Mouse (Mus musculus) neural tube, embryonic 11.5 days (tissue): ENCODE measurements around the gene Gm14597. TPM values are rescaled to one million over a fixed set of nuclear protein-coding genes. Genes with fewer than 3 reads are reported as not detected.
"Not testable (repeated sequence)": the region's sequence is repeated elsewhere in the genome, so short reads cannot be mapped to it uniquely, and the experiment has no call there.

Experiments
- ATAC-seq: fragments of 200-750 bp; cut with Nextera tagmentation; 2 replicates; pipeline ENCODE4 v1.8.0; 2017; ENCODE audit warnings: moderate number of reproducible peaks, mild to moderate bottlenecking, moderate TSS enrichment, moderate library complexity; ENCODE audit not compliant: insufficient read depth, low FRiP score, low TSS enrichment
- DNase-seq: peaks from one replicate; pipeline ENCODE4 v3.0.0-alpha.2; 2015; ENCODE audit warnings: low spot score
- H3K27ac ChIP-seq: fragments of 300-500 bp; sonication (generic); 2 replicates; pipeline ENCODE4 v1.5.1; 2014; ENCODE audit warnings: low read depth, mild to moderate bottlenecking, low read length
- H3K27me3 ChIP-seq: fragments of 300-500 bp; sonication (generic); 2 replicates; pipeline ENCODE4 v1.6.1; 2014; ENCODE audit warnings: mild to moderate bottlenecking, low read length, mixed read lengths; ENCODE audit not compliant: control insufficient read depth, insufficient read depth
- H3K36me3 ChIP-seq: fragments of 300-500 bp; sonication (generic); 2 replicates; pipeline ENCODE4 v1.6.1; 2014; ENCODE audit warnings: mild to moderate bottlenecking, low read length, moderate library complexity, mixed read lengths; ENCODE audit not compliant: control insufficient read depth, insufficient read depth
- H3K4me1 ChIP-seq: fragments of 300-500 bp; sonication (generic); 2 replicates; pipeline ENCODE4 v1.6.1; 2014; ENCODE audit warnings: low read length, mixed read lengths; ENCODE audit not compliant: control insufficient read depth, insufficient read depth
- H3K4me2 ChIP-seq: fragments of 300-500 bp; sonication (generic); 2 replicates; pipeline ENCODE4 v1.6.1; 2014; ENCODE audit warnings: low read depth, mild to moderate bottlenecking, moderate library complexity
- H3K4me3 ChIP-seq: fragments of 300-500 bp; sonication (generic); 2 replicates; pipeline ENCODE4 v1.5.1; 2014; ENCODE audit warnings: low read depth, low read length
- H3K9ac ChIP-seq: fragments of 300-500 bp; sonication (generic); 2 replicates; pipeline ENCODE4 v1.6.1; 2014; ENCODE audit warnings: mild to moderate bottlenecking, low read length
- H3K9me3 ChIP-seq: fragments of 300-500 bp; sonication (generic); 2 replicates; pipeline ENCODE4 v1.6.1; 2016; ENCODE audit warnings: low read length; ENCODE audit not compliant: control insufficient read depth
- WGBS: fragments of 180-500 bp; shearing (Covaris S2); extraction: QIAGEN DNeasy Blood & Tissue Kit; methylation state at CpG from one replicate; pipeline ENCODE4 v1.1.7; 2014; 5-methylcytosine and 5-hydroxymethylcytosine counted together
- polyA plus RNA-seq: library from polyadenylated mRNA; unstranded; fragments of >200 nt; fragmentation: Nextera tagmentation; extraction: Ambion mirVana; gene quantifications from 2 replicates; pipeline ENCODE4 v1.2.1, GENCODE M21; 2014

Gene Gm14597
- polyA plus RNA-seq, 1 experiment from 2014 or later, result not detected

GRCm38 (mm10) chrX:53608122-53608813 lies 511 bp downstream of the Gm14597 start:
- WGBS, result 25% methylated on average over 16 of the region's 18 CpGs
- no peaks in the 10 kb centered on the region for H3K4me1 ChIP-seq
- no peak overlapping the region for H3K27ac ChIP-seq
- no peaks in the 10 kb centered on the region for H3K27me3 ChIP-seq
- H3K4me2 ChIP-seq, result peak overlapping the region; percentile 45
- ATAC-seq (peak; percentile 70), DNase-seq (peak; percentile 12)
- H3K9ac ChIP-seq, result peak overlapping the region; percentile 52
- H3K9me3 ChIP-seq, result no peaks in the 10 kb centered on the region
- peak overlapping the region; percentile 36 for H3K4me3 ChIP-seq
- H3K36me3 ChIP-seq, result no peaks in the 10 kb centered on the region

- Histone ChIP-seq H3K9me3 (no peaks in the 10 kb centered on the region), H3K27ac (no peak within 1 kb of the TSS)
These were observed 1.3 kb downstream of the Gm14597 start, which contains the start of gene Rtl8c for GRCm38 (mm10) chrX:53607242-53608121. Rtl8c (plus strand) TSS chrX:53608032.

GRCm38 (mm10) chrX:53606176-53606575 lies 2.6 kb downstream of the Gm14597 start:
- not testable (repeated sequence) for H3K4me3 ChIP-seq, ATAC-seq, H3K27ac ChIP-seq, H3K9ac ChIP-seq, DNase-seq, H3K4me1 ChIP-seq, H3K36me3 ChIP-seq, H3K27me3 ChIP-seq, H3K4me2 ChIP-seq, H3K9me3 ChIP-seq
- WGBS, result 14% methylated on average over 1 of the region's 1 CpGs

More at GRCm38 (mm10) chrX:53607242-53608121, 1.3 kb downstream of the Gm14597 start, which contains the start of gene Rtl8c:
- H3K36me3 ChIP-seq, result no peaks in the 10 kb centered on the region
- 27% methylated on average over 20 of the region's 20 CpGs for WGBS
- H3K9ac ChIP-seq, result peak within 1 kb of the TSS; percentile 52
- H3K4me1 ChIP-seq, result no peaks in the 10 kb centered on the region
- ATAC-seq, result peak; percentile 89
- no peaks in the 10 kb centered on the region for H3K27me3 ChIP-seq
- H3K4me3 ChIP-seq, result peak within 1 kb of the TSS; percentile 36
- peak; percentile 69 for DNase-seq
- H3K4me2 ChIP-seq, result peak within 1 kb of the TSS; percentile 45

GRCm38 (mm10) chrX:53599993-53600392 lies 8.8 kb downstream of the Gm14597 start:
- H3K9me3 ChIP-seq, ATAC-seq, H3K9ac ChIP-seq, DNase-seq, H3K4me3 ChIP-seq, H3K4me2 ChIP-seq, H3K27ac ChIP-seq, H3K4me1 ChIP-seq, H3K36me3 ChIP-seq, H3K27me3 ChIP-seq: not testable (repeated sequence)
- 5% methylated on average over 1 of the region's 2 CpGs for WGBS

GRCm38 (mm10) chrX:53583404-53583803 lies 25.4 kb downstream of the Gm14597 start:
- ATAC-seq, H3K4me2 ChIP-seq, H3K9me3 ChIP-seq, H3K27ac ChIP-seq, H3K36me3 ChIP-seq, H3K4me1 ChIP-seq, DNase-seq, H3K9ac ChIP-seq, H3K27me3 ChIP-seq, H3K4me3 ChIP-seq: not testable (repeated sequence)
- 48% methylated on average over 3 of the region's 4 CpGs for WGBS

GRCm38 (mm10) chrX:53581407-53581806 lies 27.4 kb downstream of the Gm14597 start:
- not testable (repeated sequence) for H3K36me3 ChIP-seq, H3K4me2 ChIP-seq, H3K27ac ChIP-seq, DNase-seq, H3K4me1 ChIP-seq, ATAC-seq, H3K27me3 ChIP-seq, H3K9ac ChIP-seq, H3K9me3 ChIP-seq, H3K4me3 ChIP-seq
- WGBS, result 89% methylated on average over 2 of the region's 4 CpGs

GRCm38 (mm10) chrX:53579311-53579710 lies 29.5 kb downstream of the Gm14597 start:
- Histone ChIP-seq H3K4me2 (no peak overlapping the region), H3K4me1 (no peaks in the 10 kb centered on the region), H3K36me3 (no peaks in the 10 kb centered on the region), H3K4me3 (no peak overlapping the region), H3K9ac (no peak overlapping the region), H3K27me3 (no peaks in the 10 kb centered on the region), H3K9me3 (no peaks in the 10 kb centered on the region), H3K27ac (no peak overlapping the region)
- 82% methylated on average over 1 of the region's 1 CpGs for WGBS
- no peak for ATAC-seq
- DNase-seq, result no peak
